Mouse (Mus musculus) neural tube, embryonic 14.5 days (tissue): ENCODE results near the gene Spred2. TPM values are rescaled to one million over a fixed set of nuclear protein-coding genes. Genes with fewer than 3 reads are reported as not detected.

ENCODE experiments used
- ATAC-seq: fragments of 200-750 bp; cut with Nextera tagmentation; 2 replicates; pipeline ENCODE4 v1.8.0; 2017; ENCODE audit warnings: low read depth, mild to moderate bottlenecking, moderate TSS enrichment, moderate library complexity
- H3K27ac ChIP-seq: fragments of 300-500 bp; sonication (generic); 2 replicates; pipeline ENCODE4 v1.5.1; 2014; ENCODE audit warnings: low read depth, mild to moderate bottlenecking, control low read depth, low read length, moderate library complexity, mixed read lengths
- H3K27me3 ChIP-seq: fragments of 300-500 bp; sonication (generic); 2 replicates; pipeline ENCODE4 v1.6.1; 2014; ENCODE audit warnings: low read length; ENCODE audit not compliant: control insufficient read depth, insufficient read depth
- H3K36me3 ChIP-seq: fragments of 300-500 bp; sonication (generic); 2 replicates; pipeline ENCODE4 v1.6.1; 2014; ENCODE audit warnings: low read length, mixed read lengths; ENCODE audit not compliant: control insufficient read depth, insufficient read depth
- H3K4me1 ChIP-seq: fragments of 300-500 bp; sonication (generic); 2 replicates; pipeline ENCODE4 v1.6.1; 2014; ENCODE audit warnings: low read length; ENCODE audit not compliant: control insufficient read depth, insufficient read depth
- H3K4me2 ChIP-seq: fragments of 300-500 bp; sonication (generic); 2 replicates; pipeline ENCODE4 v1.6.1; 2014; ENCODE audit warnings: mild to moderate bottlenecking, low read depth, low read length, control low read depth
- H3K4me3 ChIP-seq: fragments of 300-500 bp; sonication (generic); 2 replicates; pipeline ENCODE4 v1.5.1; 2014; ENCODE audit warnings: low read depth, low read length, control low read depth, mixed read lengths
- H3K9ac ChIP-seq: fragments of 300-500 bp; sonication (generic); replicated peaks from 2 replicates; pipeline ENCODE4 v1.6.1; 2014; ENCODE audit warnings: low read depth, mild to moderate bottlenecking, control low read depth, low read length, mixed read lengths
- H3K9me3 ChIP-seq: fragments of 300-500 bp; sonication (generic); 2 replicates; pipeline ENCODE4 v1.6.1; 2016; ENCODE audit warnings: low read length; ENCODE audit not compliant: control insufficient read depth
- WGBS: fragments of 180-500 bp; shearing (Covaris S2); extraction: QIAGEN DNeasy Blood & Tissue Kit; methylation state at CpG from one replicate; pipeline ENCODE4 v1.1.7; 2014; 5-methylcytosine and 5-hydroxymethylcytosine counted together
- polyA plus RNA-seq: library from polyadenylated mRNA; unstranded; fragments of >200 nt; fragmentation: Nextera tagmentation; extraction: Ambion mirVana; gene quantifications from 2 replicates; pipeline ENCODE4 v1.2.1, GENCODE M21; 2014

Gene Spred2
- polyA plus RNA-seq, 1 experiment from 2014 or later = 6.8 TPM

GRCm38 (mm10) chr11:19944701-19945100 is 20.5 kb downstream of the Spred2 start:
- H3K4me2 ChIP-seq = no peak overlapping the region
- H3K27me3 ChIP-seq = no peaks in the 10 kb centered on the region
- no peak overlapping the region for H3K27ac ChIP-seq
- no peaks in the 10 kb centered on the region for H3K9me3 ChIP-seq
- 71% methylated on average over 6 of the region's 6 CpGs for WGBS
- no peak for ATAC-seq
- no peak overlapping the region for H3K4me3 ChIP-seq
- no peak overlapping the region for H3K9ac ChIP-seq
- 0 out of 2 replicates have a peak, but pooled peaks cover 2% of the 10 kb centered on the region for H3K4me1 ChIP-seq
- H3K36me3 ChIP-seq = no peaks in the 10 kb centered on the region

GRCm38 (mm10) chr11:19946721-19947120 is 22.5 kb downstream of the Spred2 start:
- H3K4me1 ChIP-seq = no peaks in the 10 kb centered on the region
- H3K36me3 ChIP-seq = no peaks in the 10 kb centered on the region
- ATAC-seq = no peak
- H3K27me3 ChIP-seq = no peaks in the 10 kb centered on the region
- 83% methylated on average over 6 of the region's 7 CpGs for WGBS
- no peak overlapping the region for H3K4me3 ChIP-seq
- no peak overlapping the region for H3K4me2 ChIP-seq
- H3K9me3 ChIP-seq = no peaks in the 10 kb centered on the region
- no peak overlapping the region for H3K9ac ChIP-seq
- no peak overlapping the region for H3K27ac ChIP-seq

- Histone ChIP-seq H3K27me3 (no peaks in the 10 kb centered on the region), H3K9ac (no peak overlapping the region), H3K4me1 (no peaks in the 10 kb centered on the region), H3K4me3 (no peak overlapping the region), H3K4me2 (no peak overlapping the region), H3K27ac (no peak overlapping the region), H3K9me3 (no peaks in the 10 kb centered on the region), H3K36me3 (no peaks in the 10 kb centered on the region)
- ATAC-seq = peak; percentile 42; the same call in 1 of the 2 replicates
- WGBS = 70% methylated on average over 7 of the region's 7 CpGs
Observed at GRCm38 (mm10) chr11:19947626-19948135, 23.5 kb downstream of the Spred2 start.

- Histone ChIP-seq H3K4me2 (no peak overlapping the region), H3K4me1 (no peaks in the 10 kb centered on the region), H3K4me3 (no peak overlapping the region), H3K9me3 (no peaks in the 10 kb centered on the region), H3K27ac (no peak overlapping the region), H3K27me3 (no peaks in the 10 kb centered on the region), H3K36me3 (no peaks in the 10 kb centered on the region), H3K9ac (no peak overlapping the region)
- whole genome bisulfite sequencing = 77% methylated on average over 5 of the region's 5 CpGs
- no peak for ATAC-seq
Observed at GRCm38 (mm10) chr11:19949725-19950124, 25.6 kb downstream of the Spred2 start.

GRCm38 (mm10) chr11:19950169-19950568 is 26.0 kb downstream of the Spred2 start:
- Histone ChIP-seq H3K27ac (no peak overlapping the region), H3K4me3 (no peak overlapping the region), H3K36me3 (no peaks in the 10 kb centered on the region), H3K9me3 (no peaks in the 10 kb centered on the region), H3K4me1 (no peaks in the 10 kb centered on the region), H3K9ac (no peak overlapping the region), H3K27me3 (no peaks in the 10 kb centered on the region), H3K4me2 (no peak overlapping the region)
- WGBS = 79% methylated on average over 8 of the region's 8 CpGs
- no peak for ATAC-seq

- no peak overlapping the region for H3K27ac ChIP-seq
- no peak for ATAC-seq
Observed at GRCm38 (mm10) chr11:19952963-19953362, 28.8 kb downstream of the Spred2 start.

GRCm38 (mm10) chr11:19953919-19954318 is 29.7 kb downstream of the Spred2 start:
- no peaks in the 10 kb centered on the region for H3K9me3 ChIP-seq
- H3K27ac ChIP-seq = no peak overlapping the region
- 97% methylated on average over 7 of the region's 7 CpGs for WGBS
- no peaks in the 10 kb centered on the region for H3K36me3 ChIP-seq
- H3K4me2 ChIP-seq = no peak overlapping the region
- no peaks in the 10 kb centered on the region for H3K27me3 ChIP-seq
- H3K4me3 ChIP-seq = no peak overlapping the region
- H3K9ac ChIP-seq = no peak overlapping the region
- ATAC-seq = no peak
- no peaks in the 10 kb centered on the region for H3K4me1 ChIP-seq

More at GRCm38 (mm10) chr11:19952963-19953362, 28.8 kb downstream of the Spred2 start:
- Histone ChIP-seq H3K4me2 (no peak overlapping the region), H3K27me3 (no peaks in the 10 kb centered on the region), H3K9me3 (no peaks in the 10 kb centered on the region), H3K9ac (no peak overlapping the region), H3K4me1 (no peaks in the 10 kb centered on the region), H3K4me3 (no peak overlapping the region), H3K36me3 (no peaks in the 10 kb centered on the region)
- WGBS = 35% methylated on average over 8 of the region's 8 CpGs

GRCm38 (mm10) chr11:19955069-19955468 is 30.9 kb downstream of the Spred2 start:
- H3K9me3 ChIP-seq = no peaks in the 10 kb centered on the region
- no peaks in the 10 kb centered on the region for H3K4me1 ChIP-seq
- ATAC-seq = no peak
- H3K4me3 ChIP-seq = no peak overlapping the region
- no peak overlapping the region for H3K9ac ChIP-seq
- no peak overlapping the region for H3K27ac ChIP-seq
- WGBS = 79% methylated on average over 9 of the region's 9 CpGs
- H3K4me2 ChIP-seq = no peak overlapping the region
- H3K36me3 ChIP-seq = no peaks in the 10 kb centered on the region
- no peaks in the 10 kb centered on the region for H3K27me3 ChIP-seq

- H3K27ac ChIP-seq = no peak overlapping the region
- no peak overlapping the region for H3K4me2 ChIP-seq
- H3K27me3 ChIP-seq = no peaks in the 10 kb centered on the region
- H3K36me3 ChIP-seq = no peaks in the 10 kb centered on the region
- no peaks in the 10 kb centered on the region for H3K9me3 ChIP-seq
- ATAC-seq = no peak
- no peak overlapping the region for H3K9ac ChIP-seq
- 91% methylated on average over 6 of the region's 6 CpGs for WGBS
- H3K4me3 ChIP-seq = no peak overlapping the region
- H3K4me1 ChIP-seq = no peaks in the 10 kb centered on the region
Observed at GRCm38 (mm10) chr11:19955701-19956100, 31.5 kb downstream of the Spred2 start.
